ENCODE assay signal across 14 mouse cellular contexts in genomic region chrX:97923956-97924355, GRCm38 (mm10).
DNase-seq lines count a peak whose midpoint lies in the region; ATAC-seq and TF ChIP-seq lines count a peak whose summit lies in the region.
"Had no signal": no experiment of that assay in that cellular context is flagged by ENCODE, and none has a peak within 500 bp of the region (broad histone marks: within the 10 kb centered on the region; RNA-seq: fewer than 3 reads in every experiment).

No protein-coding gene starts in this region.

- 37% methylated on average over 4 of the region's 4 CpGs for WGBS in kidney, adult 2 months
- WGBS in kidney, embryonic 15.5 days = 61% methylated on average over 4 of the region's 4 CpGs
- WGBS in forebrain, embryonic 15.5 days = 88% methylated on average over 4 of the region's 4 CpGs
- 78% methylated on average over 4 of the region's 4 CpGs for WGBS in forebrain, embryonic 11.5 days
- 82% methylated on average over 4 of the region's 4 CpGs for WGBS in embryonic facial prominence, embryonic 10.5 days

- no peaks in the 10 kb centered on the region for H3K9me3 ChIP-seq in kidney, embryonic 15.5 days (replicated peaks)
- H3K9me3 ChIP-seq in forebrain, embryonic 15.5 days = no peaks in the 10 kb centered on the region
- no peaks in the 10 kb centered on the region for H3K9me3 ChIP-seq in forebrain, embryonic 11.5 days (ENCODE audit: control insufficient read depth, low read length)
- H3K9me3 ChIP-seq in embryonic facial prominence, embryonic 10.5 days = no peaks in the 10 kb centered on the region
- H3K9me3 ChIP-seq: embryonic facial prominence, embryonic 13.5 days; limb, embryonic 10.5 days had no signal

- no peak overlapping the region for H3K9ac ChIP-seq in kidney, embryonic 15.5 days
- H3K9ac ChIP-seq in forebrain, embryonic 15.5 days (replicated peaks) = no peak overlapping the region
- H3K9ac ChIP-seq in forebrain, embryonic 11.5 days (ENCODE audit: low read length) = no peak overlapping the region
- H3K9ac ChIP-seq: embryonic facial prominence, embryonic 13.5 days had no signal

- peak; percentile 65 for DNase-seq in kidney, adult 2 months
- DNase-seq in adrenal gland, postnatal 36 days = peak; percentile 5 to 9
- DNase-seq in heart, postnatal 36 days = peak; percentile 21 to 42
- peak; percentile 4 for DNase-seq in lung, postnatal 25 days (ENCODE audit: low spot score)
- no peak for DNase-seq in forebrain, embryonic 11.5 days (ENCODE audit: low spot score)
- DNase-seq in embryonic facial prominence, embryonic 10.5 days (ENCODE audit: low spot score) = no peak
- DNase-seq: cerebellum, adult 9-10 months; right cerebral cortex, postnatal 14 days had no signal

- no peak overlapping the region for H3K4me2 ChIP-seq in kidney, embryonic 15.5 days
- H3K4me2 ChIP-seq in forebrain, embryonic 15.5 days (replicated peaks) = no peak overlapping the region
- no peak overlapping the region for H3K4me2 ChIP-seq in forebrain, embryonic 11.5 days (ENCODE audit: low read depth, low read length, severe bottlenecking)
- H3K4me2 ChIP-seq: embryonic facial prominence, embryonic 13.5 days; midbrain, embryonic 11.5 days had no signal

- no peak for ATAC-seq in kidney, embryonic 15.5 days (replicated peaks; ENCODE audit: low FRiP score)
- no peak for ATAC-seq in forebrain, embryonic 15.5 days (replicated peaks)
- ATAC-seq in forebrain, embryonic 11.5 days (replicated peaks; ENCODE audit: low FRiP score) = no peak
- ATAC-seq: forebrain, embryonic 14.5 days had no signal

- H3K27me3 ChIP-seq in kidney, adult 2 months (replicated peaks; ENCODE audit: control insufficient read depth, insufficient read depth, low read length) = no peaks in the 10 kb centered on the region
- no peaks in the 10 kb centered on the region for H3K27me3 ChIP-seq in kidney, embryonic 15.5 days
- no peaks in the 10 kb centered on the region for H3K27me3 ChIP-seq in forebrain, embryonic 15.5 days
- H3K27me3 ChIP-seq in forebrain, embryonic 11.5 days (ENCODE audit: control insufficient read depth, insufficient read depth, low read length) = no peaks in the 10 kb centered on the region
- H3K27me3 ChIP-seq in embryonic facial prominence, embryonic 10.5 days (replicated peaks; ENCODE audit: low read depth, poor library complexity, severe bottlenecking) = no peaks in the 10 kb centered on the region
- H3K27me3 ChIP-seq: embryonic facial prominence, embryonic 13.5 days had no signal

- intact Hi-C loops in heart, postnatal 36 days (cut with DNase I) = no loop called here

- H3K4me1 ChIP-seq in kidney, adult 2 months (ENCODE audit: control insufficient read depth, insufficient read depth, low read length) = no peaks in the 10 kb centered on the region
- no peaks in the 10 kb centered on the region for H3K4me1 ChIP-seq in kidney, embryonic 15.5 days
- no peaks in the 10 kb centered on the region for H3K4me1 ChIP-seq in forebrain, embryonic 15.5 days
- no peaks in the 10 kb centered on the region for H3K4me1 ChIP-seq in forebrain, embryonic 11.5 days (replicated peaks; ENCODE audit: control insufficient read depth, insufficient read depth, low read length)
- H3K4me1 ChIP-seq in embryonic facial prominence, embryonic 10.5 days = no peaks in the 10 kb centered on the region
- H3K4me1 ChIP-seq: embryonic facial prominence, embryonic 13.5 days; limb, embryonic 10.5 days had no signal

- no peaks in the 10 kb centered on the region for H3K36me3 ChIP-seq in kidney, adult 2 months (ENCODE audit: control insufficient read depth, insufficient read depth, low read length)
- no peaks in the 10 kb centered on the region for H3K36me3 ChIP-seq in kidney, embryonic 15.5 days
- no peaks in the 10 kb centered on the region for H3K36me3 ChIP-seq in forebrain, embryonic 15.5 days
- no peaks in the 10 kb centered on the region for H3K36me3 ChIP-seq in forebrain, embryonic 11.5 days (ENCODE audit: control insufficient read depth, insufficient read depth, low read length)
- no peaks in the 10 kb centered on the region for H3K36me3 ChIP-seq in embryonic facial prominence, embryonic 10.5 days (replicated peaks)
- H3K36me3 ChIP-seq: embryonic facial prominence, embryonic 13.5 days; limb, embryonic 10.5 days had no signal

- H3K4me3 ChIP-seq in kidney, adult 2 months (ENCODE audit: insufficient read depth, low read depth, low read length) = no peak overlapping the region
- H3K4me3 ChIP-seq in kidney, embryonic 15.5 days (replicated peaks) = no peak overlapping the region
- no peak overlapping the region for H3K4me3 ChIP-seq in forebrain, embryonic 15.5 days
- no peak overlapping the region for H3K4me3 ChIP-seq in forebrain, embryonic 11.5 days (ENCODE audit: low read depth, low read length)
- H3K4me3 ChIP-seq in embryonic facial prominence, embryonic 10.5 days = no peak overlapping the region
- H3K4me3 ChIP-seq: embryonic facial prominence, embryonic 13.5 days; limb, embryonic 10.5 days had no signal

- no peak for TF ChIP-seq POLR2A in kidney, adult 2 months (IDR thresholded peaks at IDR 0.05; ENCODE audit: low read depth, low read length)

- H3K27ac ChIP-seq in kidney, adult 2 months (ENCODE audit: insufficient read depth, low read depth, low read length) = peak overlapping the region; percentile 80
- no peak overlapping the region for H3K27ac ChIP-seq in kidney, embryonic 15.5 days
- no peak overlapping the region for H3K27ac ChIP-seq in forebrain, embryonic 15.5 days (replicated peaks)
- H3K27ac ChIP-seq in forebrain, embryonic 11.5 days (ENCODE audit: low read depth, low read length) = no peak overlapping the region
- no peak overlapping the region for H3K27ac ChIP-seq in embryonic facial prominence, embryonic 10.5 days (replicated peaks)
- H3K27ac ChIP-seq: embryonic facial prominence, embryonic 13.5 days; limb, embryonic 10.5 days had no signal

- TF ChIP-seq CTCF in kidney, adult 2 months (conservative IDR thresholded peaks at IDR 0.05; ENCODE audit: insufficient read depth, insufficient read length, low read depth, low read length) = no peak

Comparison
In these comparisons a context has a peak if more than half of its experiments do, and no peak if none do; other contexts are left out.
1. DNase-seq: peak in kidney, adult 2 months (single experiment), adrenal gland, postnatal 36 days (2 of 2), heart, postnatal 36 days (2 of 2) and lung, postnatal 25 days (single experiment); none in forebrain, embryonic 11.5 days (single experiment) and embryonic facial prominence, embryonic 10.5 days (single experiment).